Mouse (Mus musculus) G1E (cell line): Measurements from ENCODE around the gene Magi1.

Experiments used
- CTCF ChIP-seq: IDR thresholded peaks from 2 replicates; pipeline ENCODE4 v1.5.1; 2012; ENCODE audit warnings: low read depth, low read length, inconsistent platforms, mixed read lengths
- GATA1 ChIP-seq: IDR thresholded peaks from 2 replicates; pipeline ENCODE4 v1.6.1; 2012; ENCODE audit warnings: borderline replicate concordance, low read length, inconsistent platforms, mixed read lengths
- POLR2AphosphoS5 ChIP-seq: IDR thresholded peaks from 2 replicates; pipeline ENCODE4 v1.6.1; 2012; ENCODE audit warnings: low read depth, low read length, inconsistent platforms; ENCODE audit not compliant: insufficient replicate concordance

DNA sequence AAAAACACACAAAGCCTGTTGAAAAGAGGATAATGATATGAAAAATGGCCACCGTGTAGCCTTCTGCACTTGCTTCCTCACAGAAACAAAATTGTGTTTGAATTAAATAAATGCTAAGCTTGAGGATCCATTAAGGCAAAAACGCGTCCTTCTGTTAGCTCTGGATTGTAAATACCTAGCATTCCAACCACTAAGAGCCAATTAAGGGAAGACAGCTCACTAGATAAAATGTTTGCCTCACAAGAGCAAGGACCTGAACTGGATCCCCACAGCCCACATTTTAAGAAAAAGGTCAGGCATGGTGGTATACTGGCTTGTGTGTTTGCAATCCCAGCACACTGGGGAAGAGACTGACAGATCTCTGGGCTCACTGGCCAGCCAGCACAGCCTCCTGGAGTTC, 53.6 kb downstream of the Magi1 start:
- TF ChIP-seq GATA1 = no peak
- no peak for TF ChIP-seq CTCF
- no peak for TF ChIP-seq POLR2AphosphoS5
